Mouse (Mus musculus) MEL (cell line): ENCODE results near the gene Stx18. TPM values are rescaled to one million over a fixed set of nuclear protein-coding genes. Genes with fewer than 3 reads are reported as not detected.

ENCODE experiments used
- DNase-seq: peaks from one replicate; pipeline ENCODE4 v3.0.0; 2011; ENCODE audit warnings: low read depth, low spot score
- H3K27ac ChIP-seq: 2 replicates; pipeline ENCODE4 v1.5.1; 2012; ENCODE audit warnings: low read depth, mild to moderate bottlenecking, control low read depth, low read length, moderate library complexity; ENCODE audit not compliant: control insufficient read depth
- H3K27me3 ChIP-seq, 2 experiments: fragments of 150-350 bp in 1 of 2; sonication (generic) in 1 of 2; 2 replicates each; pipeline ENCODE4 v1.6.1; 2012; ENCODE audit warnings: low read length in 2 of 2, mild to moderate bottlenecking in 2 of 2, improper control_type of control experiment in 1 of 2, moderate library complexity in 1 of 2; ENCODE audit not compliant: insufficient read depth in 2 of 2, control insufficient read depth in 1 of 2
- H3K36me3 ChIP-seq, 2 experiments: 2 replicates each; pipeline ENCODE4 v1.6.1; 2012 to 2014; ENCODE audit warnings: low read length in 2 of 2, improper control_type of control experiment in 1 of 2, inconsistent platforms in 1 of 2, mild to moderate bottlenecking in 1 of 2; ENCODE audit not compliant: insufficient read depth in 2 of 2, control insufficient read depth in 1 of 2
- H3K4me1 ChIP-seq, 2 experiments: fragments of 150-350 bp in 1 of 2; sonication (generic) in 1 of 2; 2 replicates each; pipeline ENCODE4 v1.6.1; 2012; ENCODE audit warnings: low read length in 2 of 2, improper control_type of control experiment in 1 of 2, mild to moderate bottlenecking in 1 of 2; ENCODE audit not compliant: insufficient read depth in 2 of 2, control insufficient read depth in 1 of 2
- H3K4me3 ChIP-seq, 2 experiments: fragments of 150-350 bp in 1 of 2; sonication (generic) in 1 of 2; 2 replicates each; pipeline ENCODE4 v1.5.1; 2012; ENCODE audit warnings: low read depth in 2 of 2, low read length in 2 of 2, mild to moderate bottlenecking in 2 of 2, moderate library complexity in 2 of 2, control low read depth in 1 of 2, improper control_type of control experiment in 1 of 2; ENCODE audit not compliant: control insufficient read depth in 1 of 2, insufficient read depth in 1 of 2
- H3K79me2 ChIP-seq: 2 replicates; pipeline ENCODE4 v1.6.1; 2012; ENCODE audit warnings: mild to moderate bottlenecking, low read length, moderate library complexity; ENCODE audit not compliant: control insufficient read depth, poor library complexity, insufficient read depth
- H3K9ac ChIP-seq: 2 replicates; pipeline ENCODE4 v1.6.1; 2012; ENCODE audit warnings: low read depth, mild to moderate bottlenecking, control low read depth, low read length, moderate library complexity; ENCODE audit not compliant: control insufficient read depth, poor library complexity, severe bottlenecking
- H3K9me3 ChIP-seq: fragments of 150-350 bp; sonication (generic); replicated peaks from 2 replicates; pipeline ENCODE4 v1.6.1; 2012; ENCODE audit warnings: mild to moderate bottlenecking, low read length, improper control_type of control experiment, moderate library complexity; ENCODE audit not compliant: insufficient read depth
- BHLHE40 ChIP-seq: IDR thresholded peaks from 2 replicates; pipeline ENCODE4 v1.6.1; 2012; ENCODE audit warnings: low read depth, mild to moderate bottlenecking, inconsistent platforms, low read length, improper control_type of control experiment, borderline replicate concordance
- CHD2 ChIP-seq: IDR thresholded peaks from 2 replicates; pipeline ENCODE4 v1.6.1; 2011; ENCODE audit warnings: low read length, improper control_type of control experiment
- E2F4 ChIP-seq: IDR thresholded peaks from 2 replicates; pipeline ENCODE4 v1.6.1; 2011; ENCODE audit warnings: low read depth, low read length, improper control_type of control experiment, borderline replicate concordance
- ELF1 ChIP-seq: IDR thresholded peaks from 2 replicates; pipeline ENCODE4 v1.6.1; 2014; ENCODE audit warnings: low read depth, mild to moderate bottlenecking, inconsistent platforms, low read length, improper control_type of control experiment, moderate library complexity
- EP300 ChIP-seq, 2 experiments: IDR thresholded peaks; 2 replicates each; pipeline ENCODE4 v1.6.1; 2011; ENCODE audit warnings: improper control_type of control experiment in 2 of 2, low read length in 2 of 2, low read depth in 1 of 2, mild to moderate bottlenecking in 1 of 2
- GABPA ChIP-seq: IDR thresholded peaks from 2 replicates; pipeline ENCODE4 v1.6.1; 2012; ENCODE audit warnings: low read depth, mild to moderate bottlenecking, inconsistent platforms, low read length, improper control_type of control experiment, moderate library complexity
- HCFC1 ChIP-seq: IDR thresholded peaks from 2 replicates; pipeline ENCODE4 v1.6.1; 2012; ENCODE audit warnings: low read depth, mild to moderate bottlenecking, inconsistent platforms, low read length, improper control_type of control experiment, moderate library complexity
- JUND ChIP-seq: IDR thresholded peaks from 2 replicates; pipeline ENCODE4 v1.6.1; 2011; ENCODE audit warnings: low read depth, mild to moderate bottlenecking, improper control_type of control experiment, low read length
- KAT2A ChIP-seq: conservative IDR thresholded peaks from 2 replicates; pipeline ENCODE4 v1.6.1; 2012; ENCODE audit warnings: low read depth, low read length, improper control_type of control experiment, inconsistent platforms
- MEF2A ChIP-seq: IDR thresholded peaks from 2 replicates; pipeline ENCODE4 v1.6.1; 2014; ENCODE audit warnings: low read depth, mild to moderate bottlenecking, inconsistent platforms, low read length, improper control_type of control experiment; ENCODE audit not compliant: poor library complexity, insufficient replicate concordance, severe bottlenecking; ENCODE audit errors: extremely low read depth
- MXI1 ChIP-seq: IDR thresholded peaks from 2 replicates; pipeline ENCODE4 v1.6.1; 2011; ENCODE audit warnings: mild to moderate bottlenecking, low read depth, low read length, improper control_type of control experiment
- MYB ChIP-seq: IDR thresholded peaks from 2 replicates; pipeline ENCODE4 v1.6.1; 2011; ENCODE audit warnings: mild to moderate bottlenecking, low read depth, low read length, improper control_type of control experiment
- POLR2AphosphoS2 ChIP-seq: IDR thresholded peaks from 2 replicates; pipeline ENCODE4 v1.6.1; 2011; ENCODE audit warnings: low read length, improper control_type of control experiment
- RCOR1 ChIP-seq: IDR thresholded peaks from 2 replicates; pipeline ENCODE4 v1.6.1; 2012; ENCODE audit warnings: low read depth, mild to moderate bottlenecking, inconsistent platforms, low read length, improper control_type of control experiment
- SIN3A ChIP-seq: IDR thresholded peaks from 2 replicates; pipeline ENCODE4 v1.6.1; 2012; ENCODE audit warnings: low read length, improper control_type of control experiment, inconsistent platforms
- TCF12 ChIP-seq: IDR thresholded peaks from 2 replicates; pipeline ENCODE4 v1.6.1; 2014; ENCODE audit warnings: low read depth, mild to moderate bottlenecking, inconsistent platforms, low read length, improper control_type of control experiment, moderate library complexity
- UBTF ChIP-seq: IDR thresholded peaks from 2 replicates; pipeline ENCODE4 v1.6.1; 2012; ENCODE audit warnings: low read depth, mild to moderate bottlenecking, inconsistent platforms, low read length, improper control_type of control experiment, moderate library complexity, borderline replicate concordance; ENCODE audit not compliant: insufficient read depth
- ZMIZ1 ChIP-seq: IDR thresholded peaks from 2 replicates; pipeline ENCODE4 v1.6.1; 2012; ENCODE audit warnings: low read depth, mild to moderate bottlenecking, inconsistent platforms, low read length, improper control_type of control experiment, moderate library complexity
- polyA plus RNA-seq, 2 experiments: library from polyadenylated mRNA; stranded (reverse) in 1 of 2; unstranded in 1 of 2; fragments of >175 nt in 1 of 2; fragments of >200 nt in 1 of 2; gene quantifications; 2 replicates each; pipeline versions ENCODE4 v1.2.1 to v1.2.4; 2012; ENCODE audit warnings: low replicate concordance in 2 of 2, low read depth in 1 of 2; ENCODE audit not compliant: insufficient read length in 2 of 2, insufficient read depth in 1 of 2, missing spikeins in 1 of 2
- total RNA-seq: library from RNA; depleted of rRNA; stranded (reverse); fragments of 300-350 nt; gene quantifications from 2 replicates; pipeline ENCODE4 v1.2.3, GENCODE M21; 2012

Stx18 gene
- total and polyA plus RNA-seq, 3 experiments = 44.0 to 44.4 TPM; not detected in 1

DNA sequence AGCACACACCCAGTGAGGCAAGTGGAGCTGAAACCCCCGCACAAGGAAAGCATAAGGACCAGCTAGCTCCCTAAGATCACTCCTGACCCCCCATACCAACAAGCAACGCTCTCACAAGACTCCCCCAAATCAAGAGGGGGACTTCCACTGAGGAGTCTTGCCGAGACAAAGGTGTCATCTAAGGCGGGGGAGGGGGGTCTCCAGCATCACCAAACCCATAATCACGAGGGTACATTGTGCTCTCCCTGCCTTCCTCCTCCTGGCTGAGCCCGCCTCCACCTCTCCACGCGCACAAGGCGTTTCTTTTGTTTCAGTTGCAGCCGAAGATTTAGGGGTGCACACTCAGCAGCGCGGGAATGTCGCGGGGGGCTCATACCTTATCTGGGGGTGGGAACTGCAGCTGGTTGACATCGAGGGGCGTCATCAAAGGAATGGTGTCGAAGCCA, 120.0 kb downstream of the Stx18 start:
- Histone ChIP-seq H3K36me3 (no peaks in the 10 kb centered on the region), H3K27ac (no peak overlapping the region), H3K9ac (no peak overlapping the region), H3K9me3 (no peaks in the 10 kb centered on the region), H3K4me3 (no peak overlapping the region), H3K27me3 (no peaks in the 10 kb centered on the region), H3K4me1 (no peaks in the 10 kb centered on the region), H3K79me2 (no peaks in the 10 kb centered on the region)
- no peak for TF ChIP-seq KAT2A
- no peak for TF ChIP-seq BHLHE40
- TF ChIP-seq MEF2A = no peak
- no peak for TF ChIP-seq CHD2
- no peak for TF ChIP-seq ZMIZ1
- DNase-seq = no peak

DNA sequence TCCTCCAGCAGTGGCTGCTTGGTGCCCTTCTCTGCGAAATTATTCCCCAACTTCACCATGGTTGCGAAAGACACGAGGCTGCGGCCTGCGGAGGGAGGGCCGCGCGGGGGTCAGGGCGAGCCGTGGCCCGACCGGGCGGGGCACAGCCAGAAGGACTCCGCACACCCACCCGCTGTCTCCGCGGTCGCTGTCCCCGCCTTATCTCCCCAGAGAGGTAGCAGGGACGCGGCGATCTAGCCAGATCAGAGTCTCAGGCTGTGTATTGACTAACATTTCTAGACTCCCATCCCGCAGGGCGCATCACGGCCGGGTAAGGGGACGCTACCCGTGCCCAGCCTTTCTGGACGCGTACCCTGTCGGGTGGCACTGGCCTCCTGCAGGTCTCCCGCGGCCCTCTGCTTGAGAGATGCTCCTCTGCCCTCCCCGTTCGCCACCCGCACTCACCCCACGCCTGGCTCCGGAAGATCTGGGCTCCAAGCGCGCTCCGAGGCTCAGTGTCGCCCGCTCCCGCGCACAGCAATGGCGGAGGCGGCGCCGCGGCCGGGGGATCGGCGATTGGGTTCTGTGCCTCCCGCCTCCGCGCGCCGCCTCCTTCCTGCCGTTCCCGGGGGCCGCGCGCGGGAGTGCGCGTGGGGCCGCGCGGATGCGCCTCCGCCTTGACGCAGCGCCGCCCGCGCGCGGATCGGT, 120.5 kb downstream of the Stx18 start:
- no peaks in the 10 kb centered on the region for H3K27me3 ChIP-seq
- H3K4me3 ChIP-seq = no peak overlapping the region
- no peaks in the 10 kb centered on the region for H3K36me3 ChIP-seq
- TF ChIP-seq POLR2AphosphoS2 (no peak), CHD2 (no peak), JUND (no peak), RCOR1 (no peak), HCFC1 (no peak), TCF12 (no peak), ELF1 (no peak), BHLHE40 (no peak), MXI1 (no peak), KAT2A (no peak), E2F4 (no peak), MYB (no peak), UBTF (no peak), SIN3A (no peak), EP300 (IDR thresholded peaks at IDR 0.05; ENCODE audit: low read depth in 1 of 2, low read length in 2 of 2) (no peak), GABPA (no peak)
- no peaks in the 10 kb centered on the region for H3K4me1 ChIP-seq
- no peaks in the 10 kb centered on the region for H3K79me2 ChIP-seq
- no peak overlapping the region for H3K27ac ChIP-seq
- no peak overlapping the region for H3K9ac ChIP-seq
- DNase-seq = no peak
- no peaks in the 10 kb centered on the region for H3K9me3 ChIP-seq
